Mouse (Mus musculus): ENCODE measurements around the gene Gm136.

The Gm136 gene

GRCm38 (mm10) chr4:34715062-34715461 is 41.0 kb downstream of the Gm136 start:
- DNase-seq (ENCODE audit: low spot score in 2 of 2) = no peak

- DNase-seq (ENCODE audit: low spot score in 2 of 2) = no peak
Measured at GRCm38 (mm10) chr4:34708127-34708526, 47.9 kb downstream of the Gm136 start.

- DNase-seq (ENCODE audit: low spot score in 2 of 2) = no peak
Measured at GRCm38 (mm10) chr4:34707248-34707647, 48.8 kb downstream of the Gm136 start.

GRCm38 (mm10) chr4:34703029-34703428 is 53.0 kb downstream of the Gm136 start:
- DNase-seq (ENCODE audit: low spot score in 2 of 2) = no peak

- DNase-seq (ENCODE audit: low spot score in 2 of 2) = no peak
Measured at GRCm38 (mm10) chr4:34702231-34702630, 53.8 kb downstream of the Gm136 start.

- peak; percentile 23 to 76 for DNase-seq (ENCODE audit: low spot score in 2 of 2)
Measured at GRCm38 (mm10) chr4:34701528-34701927, 54.5 kb downstream of the Gm136 start.
